Mouse (Mus musculus) ES-Bruce4 (cell line): ENCODE results near the gene Bach1.

Source experiments
- CTCF ChIP-seq: IDR thresholded peaks from one replicate; pipeline ENCODE4 v1.8.1; 2011; ENCODE audit warnings: low read depth, low read length
- POLR2A ChIP-seq: IDR thresholded peaks from one replicate; pipeline ENCODE4 v1.8.1; 2011; ENCODE audit warnings: low read length; ENCODE audit not compliant: insufficient read depth

- TF ChIP-seq CTCF = no peak
- TF ChIP-seq POLR2A = no peak
Observed at GRCm38 (mm10) chr16:87734868-87735381, 36.2 kb downstream of the Bach1 start.
